In genomic region chr2:168897906-168898305, GRCm38 (mm10) we compare ENCODE assay signal across 23 mouse cellular contexts.
"Had no signal": no experiment of that assay in that cellular context is flagged by ENCODE, and none has a peak within 500 bp of the region (broad histone marks: within the 10 kb centered on the region; RNA-seq: fewer than 3 reads in every experiment).

No protein-coding gene starts in this region.

- DNase-seq: gastrocnemius, postnatal 14 days; gastrocnemius, postnatal 36 days; heart, adult 11 months; heart, adult 2 months; kidney, adult 11 months; kidney, adult 2 months; kidney, adult 9 months; kidney, postnatal 14 days; kidney, postnatal 36 days; layer of hippocampus, adult 9-11 months; layer of hippocampus, postnatal 36 days; left cerebral cortex, postnatal 4 days had no signal

- H3K4me2 ChIP-seq: heart, embryonic 12.5 days; hindbrain, embryonic 13.5 days; hindbrain, embryonic 15.5 days; kidney, embryonic 15.5 days; limb, embryonic 13.5 days; limb, embryonic 15.5 days; liver, embryonic 12.5 days had no signal

- H3K9ac ChIP-seq: heart, embryonic 12.5 days; hindbrain, embryonic 13.5 days; hindbrain, embryonic 15.5 days; kidney, embryonic 15.5 days; limb, embryonic 13.5 days; limb, embryonic 15.5 days; liver, embryonic 12.5 days; liver, embryonic 14.5 days had no signal

- H3K36me3 ChIP-seq: heart, embryonic 10.5 days; heart, embryonic 12.5 days; hindbrain, embryonic 15.5 days; kidney, embryonic 15.5 days; liver, embryonic 12.5 days had no signal

- H3K9me3 ChIP-seq: heart, embryonic 10.5 days; hindbrain, embryonic 13.5 days; hindbrain, embryonic 15.5 days; kidney, embryonic 15.5 days; limb, embryonic 13.5 days; limb, embryonic 15.5 days had no signal

- H3K27me3 ChIP-seq: hindbrain, embryonic 15.5 days; kidney, embryonic 15.5 days; limb, embryonic 13.5 days; limb, embryonic 15.5 days; liver, embryonic 12.5 days had no signal

- H3K4me3 ChIP-seq: heart, adult 2 months; heart, embryonic 10.5 days; heart, embryonic 12.5 days; hindbrain, embryonic 13.5 days; hindbrain, embryonic 15.5 days; kidney, embryonic 15.5 days; limb, embryonic 13.5 days; limb, embryonic 15.5 days; liver, embryonic 12.5 days had no signal

- H3K4me1 ChIP-seq: heart, embryonic 12.5 days; hindbrain, embryonic 13.5 days; hindbrain, embryonic 15.5 days; kidney, embryonic 15.5 days; limb, embryonic 13.5 days; limb, embryonic 15.5 days; liver, embryonic 12.5 days had no signal

- H3K27ac ChIP-seq: heart, adult 2 months; heart, embryonic 10.5 days; hindbrain, embryonic 13.5 days; hindbrain, embryonic 15.5 days; hindbrain, postnatal 0 days; kidney, embryonic 15.5 days; kidney, postnatal 0 days; limb, embryonic 13.5 days; limb, embryonic 15.5 days; liver, embryonic 12.5 days; liver, embryonic 14.5 days had no signal
